Mouse (Mus musculus): ENCODE measurements around the gene Zfand2a.

The Zfand2a gene

DNA sequence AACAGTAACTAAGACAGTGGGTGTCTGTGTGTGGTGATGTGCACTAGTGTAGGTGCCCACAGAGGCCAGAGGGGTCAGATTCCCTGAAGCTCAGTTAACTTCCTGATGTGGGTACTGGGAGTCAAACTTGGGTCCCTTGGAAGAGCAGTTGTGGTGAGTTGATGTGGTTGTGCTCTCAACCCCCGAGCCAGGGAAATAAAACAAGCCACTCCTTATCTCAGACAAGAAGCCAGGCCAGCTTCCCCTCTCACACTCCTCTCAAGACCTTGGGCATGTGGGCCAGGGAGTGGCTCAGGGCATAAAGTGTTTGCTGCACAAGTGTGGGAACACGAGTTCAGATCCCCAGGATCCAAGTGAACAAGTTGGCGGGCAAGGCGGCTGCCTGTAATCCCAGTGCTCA, 17.5 kb downstream of the Zfand2a start:
- DNase-seq (ENCODE audit: low read depth, low spot score): no peak

DNA sequence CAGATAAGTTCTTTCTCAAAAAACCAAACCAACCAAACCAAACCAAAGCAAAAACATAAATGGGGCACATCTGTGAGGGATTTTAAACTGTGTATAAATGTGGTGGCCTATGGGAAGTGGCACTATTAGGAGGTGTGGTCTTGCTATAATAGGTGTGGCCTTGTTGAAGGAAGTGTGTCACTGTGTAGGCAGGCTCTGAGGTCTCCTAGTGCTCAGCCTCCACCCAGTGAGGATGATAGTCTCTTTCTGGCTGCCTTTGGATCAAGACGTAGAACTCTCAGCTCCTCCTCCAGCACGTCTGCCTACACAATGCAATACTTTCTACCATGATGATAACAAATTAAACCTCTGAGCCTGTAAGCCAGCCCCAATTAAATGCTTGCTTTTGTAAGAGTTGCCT, 18.0 kb downstream of the Zfand2a start:
- no peak for DNase-seq (ENCODE audit: low read depth, low spot score)

DNA sequence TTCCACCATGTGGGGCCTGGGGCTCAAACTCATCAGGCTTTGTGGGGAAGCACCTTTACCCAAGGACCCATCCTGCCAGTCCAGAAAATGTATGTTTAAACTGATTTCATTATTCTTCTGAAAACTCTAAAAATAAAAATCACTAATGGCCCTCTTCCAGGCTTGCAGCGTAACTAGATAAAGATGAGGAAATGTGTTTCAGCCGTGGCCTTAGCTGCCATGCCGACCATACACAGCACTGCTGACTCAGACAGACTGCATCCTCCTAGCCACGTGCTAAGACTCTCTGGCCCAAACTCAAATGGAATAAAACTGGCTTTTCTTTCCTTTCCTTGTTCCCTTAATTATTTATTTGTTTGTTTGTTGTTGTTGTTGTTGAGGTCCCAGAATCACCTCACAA, 19.5 kb downstream of the Zfand2a start:
- DNase-seq (ENCODE audit: low read depth, low spot score): no peak

DNA sequence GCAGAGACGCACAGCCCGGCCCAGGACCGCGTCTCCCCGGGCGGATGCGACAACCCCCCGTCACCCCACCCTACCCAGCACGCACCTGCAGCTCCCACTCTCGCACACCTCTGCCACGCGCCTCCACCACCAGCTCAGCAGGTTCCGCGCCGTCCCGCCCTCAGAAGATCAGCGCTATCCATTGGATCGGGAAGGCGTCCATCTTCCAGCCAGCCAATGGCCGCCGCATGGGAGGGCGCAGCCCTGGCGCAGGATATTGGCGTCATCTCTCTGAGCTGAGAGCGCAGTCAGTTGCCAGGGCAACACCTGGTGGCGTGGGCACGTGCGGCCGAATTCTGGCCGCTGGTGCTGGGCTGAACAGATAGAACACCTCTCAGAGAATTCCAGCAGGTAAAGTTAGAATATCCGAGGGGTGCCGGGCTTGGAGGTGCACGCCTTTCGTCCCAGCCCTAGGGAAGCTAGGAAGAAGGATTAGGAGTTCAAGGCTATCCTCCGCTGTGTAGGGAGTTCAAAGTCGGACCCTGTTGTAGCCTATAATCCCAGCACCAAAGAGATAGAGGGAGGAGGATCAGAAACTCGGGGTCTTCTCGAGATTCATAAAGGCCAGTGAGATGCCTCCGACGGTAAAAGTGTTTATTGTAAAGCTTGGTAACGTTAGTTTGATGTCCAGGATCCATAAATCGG, 23.8 kb downstream of the Zfand2a start, which contains the start of gene 3110082I17Rik:
3110082I17Rik (minus strand) TSS at position 144 of the 684 bp plus-strand sequence.
- peak; percentile 98 for DNase-seq (ENCODE audit: low read depth, low spot score)

DNA sequence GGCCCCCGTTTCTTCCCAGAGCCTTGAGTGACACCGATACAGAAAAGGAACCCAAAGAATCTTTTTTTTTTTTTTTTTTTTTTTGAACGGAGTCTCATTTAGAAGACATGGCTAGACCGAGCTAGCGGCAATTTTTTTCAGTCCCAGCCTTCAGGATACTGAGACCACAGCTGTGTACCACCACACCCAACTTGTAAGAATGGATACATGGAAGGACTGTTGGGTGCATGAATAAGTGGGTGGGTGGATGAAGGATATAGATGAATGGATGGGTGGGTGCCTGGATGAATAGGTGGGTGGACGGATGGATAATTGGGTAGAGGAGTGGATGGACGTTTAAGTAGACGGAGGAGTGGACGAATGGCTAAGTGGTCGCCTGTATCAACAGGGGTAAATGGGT, 24.4 kb downstream of the Zfand2a start:
- DNase-seq (ENCODE audit: low read depth, low spot score): no peak

DNA sequence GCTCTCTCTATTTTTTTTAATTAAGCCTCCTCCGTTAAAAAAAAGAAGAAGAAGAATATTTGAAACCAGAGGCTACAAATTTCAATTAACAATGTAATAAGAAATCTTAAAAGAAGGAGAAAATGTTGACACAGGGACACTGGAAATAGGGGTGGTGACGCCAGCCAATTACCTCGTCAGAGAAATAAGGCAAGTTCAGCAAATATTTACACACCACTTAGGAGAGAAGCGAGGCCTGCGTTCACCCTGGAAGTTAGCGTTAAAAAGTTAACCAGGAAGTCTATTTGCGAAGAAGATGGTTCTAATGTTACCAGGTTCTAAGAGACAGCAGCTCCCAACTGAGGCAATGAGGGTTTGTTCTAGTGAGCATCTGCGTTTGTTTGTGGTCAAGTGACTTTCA, 27.1 kb downstream of the Zfand2a start:
- DNase-seq (ENCODE audit: low read depth, low spot score): no peak

DNA sequence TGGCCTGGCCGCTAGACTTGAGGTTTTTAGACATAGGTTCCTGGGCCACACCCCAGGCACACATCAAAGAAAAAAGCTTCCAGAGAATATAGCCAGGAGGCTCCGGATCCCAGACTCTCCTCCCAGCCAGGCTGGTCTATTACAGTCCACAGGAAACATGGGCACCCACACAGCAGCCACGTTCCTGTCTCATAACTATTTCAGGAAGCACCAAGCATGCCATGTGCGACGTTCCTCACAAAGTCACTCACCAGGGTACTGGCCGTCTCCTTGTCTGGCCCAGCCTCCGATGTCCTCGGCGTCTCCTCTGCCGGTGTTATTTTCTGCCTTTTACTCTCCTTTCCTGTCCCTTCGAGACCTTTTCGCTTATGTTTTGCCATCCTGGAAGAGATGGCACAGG, 29.2 kb downstream of the Zfand2a start:
- DNase-seq (ENCODE audit: low read depth, low spot score): no peak

DNA sequence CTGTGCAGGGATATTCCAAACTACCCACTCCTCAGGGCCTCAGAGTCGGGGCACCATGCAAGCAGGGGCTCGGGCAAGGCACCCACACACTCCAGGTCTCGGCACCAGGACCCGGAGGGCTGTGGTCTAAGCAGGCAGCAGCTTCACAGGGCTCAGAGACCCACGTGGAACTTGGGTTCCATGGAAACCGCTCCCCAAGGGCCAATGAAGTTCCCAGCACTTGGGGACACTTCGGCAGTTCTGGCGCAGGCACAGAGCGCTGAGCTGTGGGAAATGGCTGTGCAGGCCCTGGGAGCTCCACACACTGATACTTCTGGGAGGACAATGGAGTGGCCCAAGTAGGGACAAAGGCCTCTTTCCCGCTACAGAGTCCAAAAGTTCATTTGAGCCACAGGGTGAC, 31.3 kb downstream of the Zfand2a start:
- DNase-seq (ENCODE audit: low read depth, low spot score): no peak

DNA sequence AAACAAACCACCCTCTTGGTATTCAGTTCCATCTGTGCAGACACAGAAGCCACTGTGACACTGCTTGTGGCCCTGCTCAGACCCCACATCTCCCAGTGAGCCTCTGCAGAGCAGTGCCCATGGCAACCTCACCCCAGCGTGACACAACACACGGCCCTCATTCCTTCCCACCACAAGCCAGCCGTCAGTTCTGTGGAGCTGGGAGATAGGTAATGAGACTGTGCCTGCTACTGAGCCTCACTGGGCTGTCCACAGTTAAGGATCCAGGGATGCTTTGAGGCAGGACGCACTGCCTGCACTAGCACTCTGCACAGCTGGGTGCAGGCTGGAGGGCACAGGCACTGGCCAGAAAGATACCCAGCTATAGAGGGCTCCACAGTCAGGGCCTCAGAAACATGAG, 34.4 kb downstream of the Zfand2a start:
- DNase-seq (ENCODE audit: low read depth, low spot score): no peak

DNA sequence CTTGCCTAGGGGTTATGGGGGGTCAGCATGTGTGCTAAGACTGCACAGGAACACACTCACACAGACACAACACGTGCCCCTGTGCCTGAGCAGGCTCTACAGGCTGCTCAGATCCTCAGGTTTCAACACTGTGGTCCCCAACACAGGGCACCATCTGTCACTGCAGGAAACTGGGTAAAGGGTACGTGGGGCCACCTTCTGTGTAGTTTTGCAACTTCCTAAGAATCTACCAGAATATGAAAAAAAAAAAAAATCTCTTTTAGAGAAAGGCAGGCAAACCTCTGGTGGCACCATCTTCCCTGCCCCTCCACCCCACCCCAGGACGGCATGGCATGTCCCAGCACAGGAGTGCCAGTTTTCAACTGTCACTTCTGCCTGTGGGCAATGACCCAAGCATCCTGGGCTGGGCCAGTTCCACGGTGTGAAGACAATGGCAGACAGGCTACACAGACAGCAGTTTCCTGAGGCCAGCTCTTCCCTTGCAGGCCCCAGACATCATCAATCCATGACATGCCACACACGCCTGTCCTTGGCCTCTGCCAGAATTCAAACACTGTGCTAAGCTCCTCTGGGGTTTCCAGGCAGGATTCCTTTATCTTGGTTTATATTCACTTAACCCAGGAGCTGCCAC, 35.1 kb downstream of the Zfand2a start:
- DNase-seq (ENCODE audit: low read depth, low spot score): no peak

DNA sequence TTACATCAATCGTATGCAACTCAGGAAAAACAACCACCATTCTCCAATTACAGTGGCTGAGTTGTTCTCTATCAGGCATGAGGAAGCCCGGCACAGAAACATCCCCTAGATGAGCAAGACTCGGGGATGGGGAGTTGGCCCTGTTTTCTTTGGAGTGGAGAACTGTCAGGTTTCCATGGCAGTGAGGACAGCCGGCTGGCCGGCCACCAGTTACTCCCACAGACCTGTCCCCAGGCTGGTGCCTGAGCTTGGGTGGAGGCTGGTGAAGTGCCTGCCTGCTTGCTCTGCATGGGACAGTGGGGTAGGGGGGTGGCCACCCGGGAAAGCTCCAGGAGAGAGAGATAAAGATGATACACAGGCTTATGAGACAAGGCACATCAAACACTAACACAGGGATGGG, 36.3 kb downstream of the Zfand2a start:
- no peak for DNase-seq (ENCODE audit: low read depth, low spot score)

DNA sequence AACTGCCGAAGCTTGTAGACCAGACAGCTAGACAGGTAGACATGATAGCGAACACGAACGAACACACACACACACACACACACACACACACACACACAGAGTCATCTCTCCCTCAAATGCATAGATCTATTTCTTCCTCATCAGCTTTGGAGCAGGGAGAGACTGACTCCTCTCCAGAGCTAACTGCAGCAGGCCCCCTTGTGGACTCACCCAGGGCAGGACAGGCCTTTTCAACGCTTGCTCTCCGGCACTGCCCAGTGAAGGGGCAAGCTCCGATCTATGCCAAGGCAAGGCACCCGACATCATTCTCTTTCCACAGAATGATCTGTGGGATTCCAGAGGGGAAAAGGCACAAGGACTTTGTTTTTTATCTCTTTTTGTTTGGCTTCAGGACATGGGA, 39.1 kb downstream of the Zfand2a start:
- DNase-seq (ENCODE audit: low read depth, low spot score): no peak

DNA sequence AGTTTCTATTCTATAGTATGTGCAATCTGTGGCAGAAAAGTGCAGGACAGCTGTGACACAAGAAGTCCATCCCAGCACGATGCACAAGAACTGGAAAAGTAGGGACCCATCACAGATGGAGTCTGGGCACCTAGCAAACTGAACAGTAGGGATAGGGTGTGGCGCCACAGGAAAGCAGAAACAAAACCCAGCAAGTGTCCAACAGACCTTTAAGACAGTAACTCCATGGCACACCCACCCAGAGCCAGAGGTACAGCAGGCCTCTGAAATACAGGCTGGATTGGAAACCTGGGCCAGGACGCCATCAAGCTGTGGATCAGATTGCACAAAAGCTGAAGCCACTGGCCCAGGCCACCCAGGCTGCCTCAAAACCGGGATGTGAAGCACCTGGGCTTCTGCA, 41.4 kb downstream of the Zfand2a start:
- no peak for DNase-seq (ENCODE audit: low read depth, low spot score)

DNA sequence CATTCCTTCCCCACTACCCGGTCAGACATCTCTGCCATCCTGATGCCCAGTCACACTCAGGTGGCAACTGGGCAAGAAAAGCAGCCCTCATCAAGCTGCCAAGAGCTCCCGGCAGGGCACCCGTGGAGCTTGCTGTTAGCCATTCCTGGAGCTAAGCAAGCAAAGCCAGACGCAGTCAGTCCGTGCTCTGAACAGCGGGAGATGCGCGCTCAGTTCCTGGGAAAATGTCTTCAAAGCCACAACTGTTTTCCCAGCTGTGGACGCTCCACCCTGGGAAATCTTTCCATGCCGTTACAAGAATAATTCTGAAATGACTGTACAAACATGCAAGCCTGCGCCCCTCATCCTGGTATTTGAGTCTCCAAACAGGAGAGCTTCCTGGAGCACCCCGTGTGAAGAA, 41.9 kb downstream of the Zfand2a start:
- DNase-seq (ENCODE audit: low read depth, low spot score): no peak

DNA sequence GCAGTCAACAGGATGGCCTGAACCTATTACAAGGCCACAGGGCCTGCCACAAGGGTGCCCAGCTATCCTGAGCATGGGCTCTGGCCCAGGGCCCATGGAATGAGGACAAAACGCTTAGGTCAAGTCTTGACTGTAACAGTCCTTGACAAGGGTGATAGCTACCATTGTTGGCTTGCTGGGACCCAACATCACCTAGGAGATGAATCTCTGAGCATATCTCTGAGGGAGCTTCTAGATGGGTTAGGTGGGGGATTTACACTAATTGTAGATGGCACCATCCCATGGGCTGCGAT, 42.7 kb downstream of the Zfand2a start:
- DNase-seq (ENCODE audit: low read depth, low spot score): no peak

DNA sequence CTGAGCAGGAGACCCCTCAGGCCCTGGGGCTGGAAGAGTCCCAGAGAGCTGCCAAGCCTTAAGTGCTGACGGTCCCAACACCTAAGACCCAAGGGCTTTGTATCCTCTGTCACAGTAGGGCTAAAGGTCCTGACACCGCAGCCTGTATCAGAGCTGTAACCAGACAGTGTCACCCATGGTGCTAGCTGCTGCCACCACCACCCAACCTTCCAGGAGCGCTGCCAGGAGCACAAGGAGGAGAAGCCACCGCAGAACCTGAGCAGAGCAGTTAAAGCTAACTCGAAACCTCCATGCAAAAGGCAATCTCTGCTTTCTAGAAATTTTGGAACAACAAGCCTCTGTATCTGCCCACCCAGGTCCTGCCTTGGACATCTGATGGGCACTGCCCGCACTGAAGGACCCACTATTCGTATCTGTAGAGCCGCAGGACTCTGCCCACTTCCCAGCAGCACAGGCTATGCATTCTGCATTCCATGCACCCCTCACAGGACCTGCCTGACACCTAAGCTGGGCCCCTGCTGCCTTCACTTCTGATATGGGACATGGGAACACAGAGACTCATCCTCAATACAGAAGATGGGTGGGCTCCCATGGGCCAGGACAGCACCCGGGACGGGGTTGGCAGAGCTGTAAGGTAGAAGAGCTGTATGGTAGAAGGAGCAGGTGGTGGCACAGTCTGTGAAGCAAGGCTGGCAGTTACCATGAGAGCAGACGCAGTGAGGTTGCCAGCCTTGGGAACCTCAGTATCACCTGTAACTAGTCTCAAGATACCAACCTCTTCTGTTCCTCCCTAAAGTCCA, 43.2 kb downstream of the Zfand2a start:
- no peak for DNase-seq (ENCODE audit: low read depth, low spot score)

DNA sequence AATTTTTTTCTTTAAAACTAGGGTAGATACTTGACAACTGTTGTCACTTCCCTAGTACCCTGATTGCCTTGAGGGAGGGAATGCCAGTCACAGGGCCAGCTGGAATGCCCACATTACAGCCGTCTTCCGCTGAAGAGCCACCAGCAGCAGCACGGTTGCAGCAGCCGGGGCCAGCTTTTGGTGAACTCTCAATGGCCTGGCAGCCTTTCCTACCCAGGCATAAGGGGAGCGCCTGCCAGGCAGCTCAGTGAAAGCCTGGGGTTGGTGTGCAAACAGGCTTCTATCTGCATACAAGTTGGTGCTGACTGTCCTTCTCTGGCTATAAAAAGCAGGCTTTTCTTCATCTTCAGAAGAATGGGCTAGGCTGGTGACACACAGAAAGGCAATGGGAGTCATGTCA, 43.9 kb downstream of the Zfand2a start:
- no peak for DNase-seq (ENCODE audit: low read depth, low spot score)

DNA sequence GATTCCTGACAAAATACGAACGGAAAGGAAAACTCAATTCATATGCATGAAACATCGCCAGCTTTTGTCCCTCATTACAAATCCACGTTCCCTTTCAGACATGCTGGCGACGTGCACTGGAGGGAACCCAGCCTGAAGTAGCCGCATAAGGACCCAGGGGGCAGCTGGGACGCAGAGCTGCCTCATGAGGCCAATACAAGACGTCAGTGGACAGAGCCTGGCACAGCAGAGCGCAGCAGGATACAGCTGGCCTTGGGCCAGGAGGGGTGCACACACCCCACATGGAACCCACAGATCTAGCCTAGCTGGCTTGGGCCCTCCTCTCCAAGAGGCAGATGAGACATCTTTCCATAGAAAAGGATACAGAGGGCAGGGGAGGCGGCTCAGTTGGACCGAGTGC, 45.9 kb downstream of the Zfand2a start:
- no peak for DNase-seq (ENCODE audit: low read depth, low spot score)

DNA sequence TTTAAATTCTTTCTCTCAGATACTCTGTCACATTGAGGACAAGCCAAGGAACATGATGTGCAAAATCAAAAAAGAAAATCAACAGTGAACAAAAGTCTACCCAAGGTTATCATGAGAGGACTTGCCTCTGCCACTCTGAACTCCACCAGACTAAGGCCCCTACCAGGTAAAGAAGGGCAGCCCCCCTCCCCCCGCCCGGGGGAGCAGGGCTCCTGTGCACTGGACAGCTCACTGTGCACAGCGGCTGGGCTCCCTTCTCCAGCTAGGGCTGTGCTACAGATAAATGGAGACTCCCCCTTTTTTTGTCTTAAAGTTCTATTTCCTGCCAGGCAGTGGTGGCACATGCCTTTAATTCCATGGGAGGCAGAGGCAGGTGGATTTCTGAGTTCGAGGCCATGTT, 46.6 kb downstream of the Zfand2a start:
- DNase-seq (ENCODE audit: low read depth, low spot score): no peak

DNA sequence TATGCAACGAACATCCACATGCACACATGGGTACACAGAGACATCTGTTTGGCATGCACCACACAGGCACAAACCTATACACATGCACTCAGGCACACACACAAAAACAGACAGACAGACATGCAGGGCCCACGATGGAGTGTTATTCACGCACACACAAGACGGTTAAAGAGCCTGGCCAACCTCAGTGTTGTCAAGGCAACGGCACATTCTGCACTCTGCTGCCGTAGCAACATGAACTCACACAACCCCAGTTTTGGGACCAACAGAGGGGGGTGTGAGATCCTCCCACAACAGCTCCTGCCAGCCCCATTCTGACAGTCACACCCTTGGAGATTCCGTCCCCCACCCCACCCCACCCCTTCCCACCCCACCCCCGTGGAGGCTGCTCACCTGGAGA, 49.4 kb downstream of the Zfand2a start:
- DNase-seq (ENCODE audit: low read depth, low spot score): no peak

DNA sequence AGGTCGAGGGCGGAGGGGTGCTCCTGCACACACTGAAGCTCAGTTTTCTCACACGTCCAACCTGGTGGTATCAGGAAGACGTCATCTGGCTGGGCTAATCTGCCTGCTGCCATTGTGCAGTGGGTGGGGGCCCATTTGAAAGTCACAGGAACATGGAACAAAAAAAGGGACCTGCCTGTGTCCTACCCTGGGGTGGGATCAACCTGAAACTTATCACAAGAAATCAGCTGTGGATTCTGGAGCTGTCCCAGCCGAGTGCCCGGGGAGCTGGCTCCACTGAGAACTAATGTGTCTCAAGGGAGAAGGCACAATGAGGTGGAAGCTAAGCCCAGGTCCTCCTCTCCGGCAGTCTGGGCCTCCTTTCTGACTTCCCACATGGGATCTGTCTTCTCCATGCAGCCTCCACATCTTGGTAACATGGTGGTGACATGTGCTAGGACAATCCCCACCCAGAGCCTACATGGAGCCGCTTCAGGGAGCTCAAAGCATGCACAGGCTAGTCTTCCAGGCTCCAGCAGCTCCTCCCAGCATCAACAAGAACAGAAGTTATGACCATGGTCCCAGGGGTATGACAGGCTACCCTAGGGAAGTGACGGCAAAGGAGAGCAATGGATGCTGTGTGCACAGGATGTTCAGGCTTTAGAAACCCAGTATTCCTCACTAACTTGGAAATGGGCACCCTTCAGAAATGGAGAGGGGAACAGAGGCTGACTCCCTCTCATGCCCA, 50.3 kb downstream of the Zfand2a start:
- DNase-seq (ENCODE audit: low read depth, low spot score): no peak

DNA sequence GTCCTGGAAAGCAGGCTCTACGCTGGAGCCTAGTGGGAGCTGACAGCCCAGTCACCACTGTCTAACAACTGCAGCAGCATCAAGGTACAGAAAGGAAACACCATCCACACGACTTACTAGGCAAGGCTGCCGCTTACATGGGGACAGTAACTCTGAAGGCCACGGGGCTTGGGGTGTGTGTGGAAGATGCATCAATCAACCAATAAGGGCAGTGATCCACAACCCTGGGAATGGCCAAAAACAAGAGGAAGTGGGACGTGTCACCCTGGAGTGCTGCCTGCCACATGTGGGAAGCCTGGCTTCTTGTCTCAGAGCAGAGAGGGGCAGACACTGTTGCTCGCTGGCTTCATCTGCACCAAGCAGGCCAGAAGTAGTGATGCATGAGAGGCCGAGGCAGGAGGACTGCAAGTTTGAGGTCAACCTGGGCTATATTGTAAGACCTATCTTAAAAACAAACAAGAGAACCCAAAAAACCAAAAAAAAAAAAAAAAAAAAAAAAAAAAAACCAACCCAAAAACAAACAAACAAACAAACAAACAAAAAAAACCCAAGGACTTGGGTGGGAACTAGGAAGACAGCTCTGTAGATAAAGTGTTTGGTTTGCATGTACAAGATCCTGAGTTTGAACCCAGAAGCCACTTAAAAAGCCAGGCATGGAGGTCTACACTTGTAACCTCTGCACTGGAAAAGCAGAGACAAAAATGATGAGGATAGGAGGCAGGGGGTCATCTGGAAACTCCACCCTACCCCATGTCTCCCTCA, 51.4 kb downstream of the Zfand2a start:
- no peak for DNase-seq (ENCODE audit: low read depth, low spot score)
